Mouse (Mus musculus): ENCODE results near the gene Tatdn3.

- no peak for TF ChIP-seq POLR2A (IDR thresholded peaks at IDR 0.05; ENCODE audit: control insufficient read depth, extremely low read depth, insufficient read depth, low read length, poor library complexity)
- no peak for TF ChIP-seq CTCF (IDR thresholded peaks at IDR 0.05; ENCODE audit: borderline replicate concordance, control insufficient read depth, extremely low read depth, insufficient read depth, low read length, poor library complexity)
Observed at GRCm38 (mm10) chr1:191002201-191002600, 60.5 kb downstream of the Tatdn3 start.

All from thymus, adult 2 months (tissue).